Comparison of ENCODE assay signal across 24 mouse cellular contexts in the genomic region with DNA sequence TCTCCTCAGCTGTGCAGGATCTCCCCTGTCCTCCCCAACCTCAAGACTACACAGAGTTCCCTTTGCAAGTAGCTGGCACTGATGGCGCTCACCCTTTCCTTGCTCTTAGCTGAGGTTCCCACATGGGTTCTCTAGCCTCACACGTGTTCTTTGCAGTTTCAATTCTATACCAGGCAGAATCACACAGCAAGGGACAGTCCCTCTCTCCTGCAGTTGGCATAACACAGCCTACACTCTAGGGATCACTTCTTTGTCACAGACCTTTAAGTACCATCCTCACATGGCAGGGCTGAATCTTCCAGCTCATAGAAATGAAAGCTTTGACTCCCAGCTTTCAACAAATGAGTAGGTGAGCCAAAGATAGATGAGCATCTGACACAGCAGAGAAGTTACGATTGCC. TPM values are rescaled to one million over a fixed set of nuclear protein-coding genes. Genes with fewer than 3 reads are reported as not detected.
A peak's percentile ranks its signal among the peaks of the same experiment; 100 is the strongest.
DNase-seq lines count a peak whose midpoint lies in the region; ATAC-seq lines count a peak whose summit lies in the region.
"Had no signal": no experiment of that assay in that cellular context is flagged by ENCODE, and none has a peak within 500 bp of the region (broad histone marks: within the 10 kb centered on the region; RNA-seq: fewer than 3 reads in every experiment).

No protein-coding gene starts in this region.

- no peaks in the 10 kb centered on the region for H3K4me1 ChIP-seq in forebrain, embryonic 16.5 days (replicated peaks; ENCODE audit: control insufficient read depth, insufficient read depth, low read length)
- H3K4me1 ChIP-seq: embryonic facial prominence, embryonic 13.5 days; forebrain, embryonic 12.5 days; heart, embryonic 15.5 days; hindbrain, embryonic 13.5 days had no signal

- H3K9me3 ChIP-seq in forebrain, embryonic 16.5 days (ENCODE audit: control insufficient read depth, low read length) = no peaks in the 10 kb centered on the region
- H3K9me3 ChIP-seq: embryonic facial prominence, embryonic 13.5 days; forebrain, embryonic 12.5 days; heart, embryonic 15.5 days; hindbrain, embryonic 13.5 days had no signal

- no peaks in the 10 kb centered on the region for H3K36me3 ChIP-seq in splenic B cell, adult 2 months (ENCODE audit: control insufficient read depth, insufficient read depth, low read length, poor library complexity, severe bottlenecking)
- no peaks in the 10 kb centered on the region for H3K36me3 ChIP-seq in forebrain, embryonic 16.5 days (ENCODE audit: control insufficient read depth, insufficient read depth)
- H3K36me3 ChIP-seq: embryonic facial prominence, embryonic 13.5 days; forebrain, embryonic 12.5 days; heart, embryonic 15.5 days; hindbrain, embryonic 13.5 days had no signal

- peak; percentile 88 for ATAC-seq in activated CD4-positive, CD25-positive, alpha-beta regulatory T cell, adult 4 months
- ATAC-seq in forebrain, embryonic 16.5 days = no peak
- ATAC-seq: forebrain, postnatal 0 days; hindbrain, postnatal 0 days; intestine, embryonic 16.5 days; Patski had no signal

- H3K4me3 ChIP-seq in forebrain, embryonic 16.5 days (replicated peaks; ENCODE audit: low read length) = no peak overlapping the region
- H3K4me3 ChIP-seq: embryonic facial prominence, embryonic 13.5 days; forebrain, embryonic 12.5 days; heart, adult 2 months; heart, embryonic 15.5 days; hindbrain, embryonic 13.5 days had no signal

- H3K4me2 ChIP-seq in forebrain, embryonic 16.5 days (ENCODE audit: low read length) = no peak overlapping the region
- H3K4me2 ChIP-seq: embryonic facial prominence, embryonic 13.5 days; forebrain, embryonic 12.5 days; heart, embryonic 11.5 days; heart, embryonic 15.5 days; hindbrain, embryonic 13.5 days had no signal

- intact Hi-C loops in left cerebral cortex, postnatal 25 days (cut with DNase I) = no loop called here

- H3K9ac ChIP-seq in forebrain, embryonic 16.5 days (replicated peaks; ENCODE audit: low read depth, low read length) = no peak overlapping the region
- H3K9ac ChIP-seq: embryonic facial prominence, embryonic 13.5 days; forebrain, embryonic 12.5 days; forebrain, postnatal 0 days; heart, embryonic 15.5 days; hindbrain, embryonic 13.5 days had no signal

- H3K27me3 ChIP-seq in splenic B cell, adult 2 months (ENCODE audit: control insufficient read depth, insufficient read depth, low read length, poor library complexity, severe bottlenecking) = no peaks in the 10 kb centered on the region
- H3K27me3 ChIP-seq in forebrain, embryonic 16.5 days (replicated peaks; ENCODE audit: control insufficient read depth, insufficient read depth, low read length) = no peaks in the 10 kb centered on the region
- H3K27me3 ChIP-seq: embryonic facial prominence, embryonic 13.5 days; forebrain, embryonic 12.5 days; heart, embryonic 15.5 days; hindbrain, embryonic 13.5 days; Patski had no signal

- DNase-seq in left cerebral cortex, postnatal 25 days (ENCODE audit: low spot score in 2 of 2) = peak; percentile 2 to 33
- DNase-seq in left cerebral cortex, adult 18-20 months (ENCODE audit: low spot score in 2 of 2) = no peak
- peak; percentile 48 for DNase-seq in CD4-positive, CD25-positive, alpha-beta regulatory T cell, adult 2 months (ENCODE audit: low read depth, low spot score)
- DNase-seq in splenic B cell, adult 2 months (ENCODE audit: low read depth, low spot score) = peak; percentile 63
- DNase-seq in cerebellum, adult 9-11 months = no peak
- DNase-seq: adrenal gland, adult 8-10 months; adrenal gland, postnatal 36 days; cerebellum, adult 11 months; cerebellum, adult 8-10 months; cerebellum, postnatal 25 days; forebrain, postnatal 0 days; gastrocnemius, postnatal 36 days; heart, adult 2 months; heart, postnatal 14 days had no signal

- 83% methylated on average over 3 of the region's 3 CpGs for WGBS in forebrain, embryonic 16.5 days

- no peak overlapping the region for H3K27ac ChIP-seq in forebrain, embryonic 16.5 days (ENCODE audit: low read length)
- H3K27ac ChIP-seq: embryonic facial prominence, embryonic 13.5 days; forebrain, embryonic 12.5 days; heart, adult 2 months; heart, embryonic 15.5 days; hindbrain, embryonic 13.5 days; hindbrain, postnatal 0 days had no signal

RNA-seq across cellular contexts. Expression of a gene that starts 45.0 kb away (rescaled TPM):
- 1 to 10 TPM; 2.1 to 3.6 TPM for total RNA-seq in left cerebral cortex, postnatal 25 days (2021)
- total RNA-seq in left cerebral cortex, adult 18-20 months (2021) = 1 to 10 TPM; 1.3 to 1.7 TPM
- 100 to 1,000 TPM; 144 to 219 TPM for polyA plus RNA-seq in activated CD4-positive, CD25-positive, alpha-beta regulatory T cell, adult 4 months (2017; shearing (Covaris generic))
- polyA plus RNA-seq in forebrain, embryonic 16.5 days (2015; fragmentation: Nextera tagmentation; extraction: Ambion mirVana) = 2.1 and 2.5 TPM in 2 replicates

Comparison
In these comparisons a context has a peak if more than half of its experiments do, and no peak if none do; other contexts are left out.
1. DNase-seq: peak in left cerebral cortex, postnatal 25 days (2 of 2), CD4-positive, CD25-positive, alpha-beta regulatory T cell, adult 2 months (single experiment) and splenic B cell, adult 2 months (single experiment); none in left cerebral cortex, adult 18-20 months (0 of 2) and cerebellum, adult 9-11 months (single experiment).